Mouse (Mus musculus): ENCODE results near the gene Nup214.
"Not testable (repeated sequence)": the region's sequence is repeated elsewhere in the genome, so short reads cannot be mapped to it uniquely, and the experiment has no call there.

The Nup214 gene

GRCm38 (mm10) chr2:31963491-31963890 lies 10.7 kb upstream of the Nup214 start:
- no peak for DNase-seq (ENCODE audit: extremely low read depth, low read depth)

GRCm38 (mm10) chr2:31964191-31964590 lies 10.0 kb upstream of the Nup214 start:
- no peak for DNase-seq (ENCODE audit: extremely low read depth, low read depth)

DNA sequence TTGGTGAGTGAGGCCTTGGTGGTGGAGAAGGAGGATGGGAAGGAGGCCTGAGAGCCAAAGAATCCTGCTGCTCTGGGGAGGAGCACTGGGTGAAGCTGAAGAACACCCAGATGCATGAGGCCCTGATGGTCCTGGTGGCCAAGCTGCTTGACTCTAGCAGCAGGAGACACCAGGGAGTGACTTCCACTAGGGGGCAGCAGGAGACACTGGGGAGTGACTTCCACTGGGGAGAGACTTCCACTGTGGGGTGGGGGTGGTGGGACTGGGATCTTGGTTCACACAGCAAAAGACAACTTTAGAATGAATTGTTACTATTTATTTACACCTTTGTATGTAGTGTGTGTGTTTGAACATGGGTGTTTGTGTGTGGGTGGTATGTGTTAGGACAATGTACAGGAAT lies 9.1 kb upstream of the Nup214 start:
- peak; percentile 32 for DNase-seq (ENCODE audit: extremely low read depth, low read depth)

DNA sequence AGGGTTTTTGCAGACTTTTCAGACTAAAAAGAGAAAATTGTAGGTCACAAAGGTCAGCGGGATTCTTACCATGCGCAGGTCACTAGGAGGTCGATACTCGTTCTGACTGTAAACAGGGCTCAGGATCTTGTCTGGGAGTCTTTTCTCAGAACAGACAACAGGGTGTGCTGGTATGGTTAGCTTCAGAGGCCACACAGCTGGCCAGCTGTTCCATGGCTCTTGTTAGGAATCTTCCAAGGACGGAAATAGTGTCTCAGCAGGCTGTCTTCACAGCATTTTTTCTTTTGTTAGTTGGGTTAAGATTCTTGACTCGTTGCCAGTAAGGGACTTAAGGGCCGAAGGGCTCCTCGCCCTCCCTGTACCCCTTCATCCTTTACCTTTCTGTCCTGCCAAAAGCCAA lies 7.4 kb upstream of the Nup214 start:
- DNase-seq (ENCODE audit: extremely low read depth, low read depth), result no peak

DNA sequence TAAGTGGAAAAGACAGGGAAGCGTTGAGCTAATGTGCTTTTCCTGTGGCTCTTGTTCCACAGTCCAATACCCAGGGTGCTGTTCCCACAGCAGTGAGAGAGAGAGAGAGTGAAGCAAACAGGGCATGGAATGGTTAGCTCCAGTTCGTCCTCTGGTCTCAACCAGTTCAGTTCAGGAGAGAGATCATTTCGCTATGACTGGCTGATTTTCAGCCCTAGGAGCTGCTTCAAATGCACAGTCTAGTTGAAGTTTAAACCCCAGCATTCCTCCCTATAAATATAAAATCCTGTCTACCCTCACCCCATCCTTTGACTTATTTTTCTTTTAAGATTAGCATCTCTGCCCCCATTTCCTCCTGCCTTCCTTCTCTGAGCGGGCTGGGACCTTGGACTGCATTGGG lies 1.6 kb upstream of the Nup214 start:
- no peak for DNase-seq (ENCODE audit: extremely low read depth, low read depth)

DNA sequence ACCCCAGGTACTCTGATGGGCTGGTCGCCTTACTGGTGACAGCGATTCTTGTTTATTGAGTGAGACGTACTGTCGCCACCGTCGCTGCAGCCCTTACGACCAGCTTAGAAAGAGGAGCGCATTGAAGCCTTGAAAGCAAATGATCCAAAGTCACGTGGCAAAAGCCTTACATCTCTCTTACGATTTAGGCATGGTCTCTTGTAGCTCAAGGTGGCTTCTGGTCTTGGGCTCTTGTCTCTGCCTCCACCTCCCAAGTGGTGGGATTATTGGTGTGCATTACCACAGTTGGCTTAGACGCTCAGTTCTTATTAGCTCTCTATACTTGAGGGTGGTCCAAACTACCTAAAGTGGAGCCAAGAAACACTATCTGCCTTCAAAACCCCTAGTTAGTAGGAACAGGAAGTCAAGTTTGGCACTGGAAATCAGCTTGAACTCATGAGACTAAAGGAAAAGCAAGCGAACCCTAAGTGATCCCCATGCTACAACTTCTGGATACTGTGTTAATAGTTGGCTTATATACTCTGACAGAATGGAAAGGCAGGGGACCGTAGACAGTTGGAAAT lies 654 bp downstream of the Nup214 start:
- peak; percentile 38 for DNase-seq (ENCODE audit: extremely low read depth, low read depth)

DNA sequence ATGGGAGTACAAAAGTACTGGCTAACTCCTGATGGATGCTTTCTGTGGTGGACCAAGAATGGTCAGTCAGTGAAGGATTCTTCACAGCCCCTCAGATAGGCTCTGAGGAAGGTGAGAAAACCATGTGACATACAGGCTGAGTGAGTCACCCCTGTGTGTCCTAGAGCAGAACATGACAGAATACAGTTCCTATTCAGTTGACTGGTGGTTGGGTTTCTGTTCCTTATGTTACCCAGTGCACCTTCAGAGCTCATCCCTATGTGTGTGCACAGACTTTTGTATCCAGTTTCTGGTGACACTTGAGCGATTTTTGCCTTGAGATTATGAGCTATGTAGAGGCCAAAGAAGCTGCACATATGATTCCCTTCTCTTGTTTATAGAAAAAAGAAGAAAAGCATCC lies 13.5 kb downstream of the Nup214 start:
- DNase-seq (ENCODE audit: extremely low read depth, low read depth), result no peak

GRCm38 (mm10) chr2:31990961-31991360 lies 16.7 kb downstream of the Nup214 start:
- DNase-seq (ENCODE audit: extremely low read depth, low read depth), result no peak

GRCm38 (mm10) chr2:31994896-31995295 lies 20.7 kb downstream of the Nup214 start:
- no peak for DNase-seq (ENCODE audit: extremely low read depth, low read depth)

- no peak for DNase-seq (ENCODE audit: extremely low read depth, low read depth)
These were observed 21.8 kb downstream of the Nup214 start for GRCm38 (mm10) chr2:31996060-31996459.

DNA sequence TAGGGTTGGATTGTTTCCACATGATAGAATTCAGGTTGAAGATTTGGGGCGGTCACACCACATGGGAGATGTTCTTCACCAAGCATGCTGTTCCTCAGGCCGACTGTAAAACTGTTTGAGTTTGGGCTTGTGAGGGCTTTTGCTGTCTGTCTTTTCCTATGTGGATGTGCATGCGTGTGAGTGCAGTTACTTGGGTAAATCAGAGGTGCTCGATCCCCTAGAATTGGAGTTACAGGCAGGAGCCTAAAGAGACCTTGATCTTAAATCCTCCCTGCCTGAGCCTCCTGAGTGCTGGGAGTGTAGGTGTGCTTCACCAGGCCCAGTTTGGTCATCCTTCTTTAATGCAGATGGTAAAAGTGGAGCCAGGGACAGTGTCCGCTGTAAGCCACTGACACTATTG lies 23.3 kb downstream of the Nup214 start:
- DNase-seq (ENCODE audit: extremely low read depth, low read depth), result no peak

DNA sequence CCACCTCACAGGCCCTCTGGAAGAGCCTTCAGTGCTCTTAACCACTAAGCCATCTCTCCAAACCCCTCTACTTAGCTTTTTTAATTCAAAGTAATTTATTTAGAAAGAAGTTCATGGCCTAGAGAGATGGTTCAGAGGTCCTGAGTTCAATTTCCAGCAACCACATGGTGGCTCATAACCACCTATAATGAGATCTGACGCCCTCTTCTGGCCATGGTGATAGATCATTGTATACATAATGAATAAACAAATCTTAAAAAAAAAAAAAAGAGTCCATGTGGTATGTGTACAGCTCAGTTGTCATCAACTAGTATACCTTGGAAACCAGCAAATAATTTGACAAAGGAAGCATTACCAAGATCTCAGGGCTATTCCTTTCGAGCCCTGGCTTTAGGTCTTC lies 24.2 kb downstream of the Nup214 start:
- peak; percentile 7 for DNase-seq (ENCODE audit: extremely low read depth, low read depth)

DNA sequence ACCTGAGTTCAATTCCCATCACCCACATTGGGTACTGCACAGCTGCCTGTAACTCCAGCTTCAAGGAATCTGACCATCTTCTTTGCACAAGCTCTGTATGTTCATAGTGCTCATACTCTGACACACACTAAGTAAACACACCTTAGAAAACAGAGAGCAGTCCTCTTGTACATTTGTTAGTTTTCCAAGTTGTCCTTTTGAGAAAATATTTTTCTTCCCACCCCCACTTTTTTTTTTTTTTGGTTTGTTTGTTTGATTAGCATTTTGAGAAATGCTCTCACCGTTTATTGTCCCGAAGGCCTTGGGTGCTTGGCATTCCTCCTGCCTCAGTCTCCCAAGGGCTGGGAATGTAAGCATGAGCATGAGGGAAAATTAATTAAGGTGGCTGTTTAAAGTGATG lies 34.1 kb downstream of the Nup214 start:
- DNase-seq (ENCODE audit: extremely low read depth, low read depth), result no peak

DNA sequence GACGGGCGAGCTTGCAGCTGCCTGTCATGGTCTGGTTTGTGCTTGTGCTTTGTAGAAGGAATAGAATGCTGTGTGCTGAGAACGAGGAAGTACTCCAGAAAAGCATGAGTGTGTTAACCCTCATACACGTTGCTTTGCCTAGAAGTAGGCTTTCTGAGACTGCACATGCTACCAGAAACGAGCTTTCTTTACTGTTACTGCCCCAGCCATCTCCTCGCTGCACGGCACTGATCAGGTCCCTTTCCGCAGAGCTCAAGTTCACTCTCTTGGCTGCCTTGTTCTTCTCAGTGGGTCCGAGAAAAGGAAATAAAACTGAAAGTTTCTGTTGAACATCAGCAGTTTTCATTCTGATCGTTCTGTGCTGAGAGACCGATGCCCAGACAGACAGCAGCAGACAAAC lies 34.5 kb downstream of the Nup214 start:
- no peak for DNase-seq (ENCODE audit: extremely low read depth, low read depth)

- no peak for DNase-seq (ENCODE audit: extremely low read depth, low read depth)
These were observed 45.5 kb downstream of the Nup214 start for GRCm38 (mm10) chr2:32019704-32020103.

GRCm38 (mm10) chr2:32020229-32020628 lies 46.0 kb downstream of the Nup214 start:
- no peak for DNase-seq (ENCODE audit: extremely low read depth, low read depth)

GRCm38 (mm10) chr2:32024372-32024771 lies 50.1 kb downstream of the Nup214 start:
- no peak for DNase-seq (ENCODE audit: extremely low read depth, low read depth)

GRCm38 (mm10) chr2:32029636-32030035 lies 55.4 kb downstream of the Nup214 start:
- no peak for DNase-seq (ENCODE audit: extremely low read depth, low read depth)

DNA sequence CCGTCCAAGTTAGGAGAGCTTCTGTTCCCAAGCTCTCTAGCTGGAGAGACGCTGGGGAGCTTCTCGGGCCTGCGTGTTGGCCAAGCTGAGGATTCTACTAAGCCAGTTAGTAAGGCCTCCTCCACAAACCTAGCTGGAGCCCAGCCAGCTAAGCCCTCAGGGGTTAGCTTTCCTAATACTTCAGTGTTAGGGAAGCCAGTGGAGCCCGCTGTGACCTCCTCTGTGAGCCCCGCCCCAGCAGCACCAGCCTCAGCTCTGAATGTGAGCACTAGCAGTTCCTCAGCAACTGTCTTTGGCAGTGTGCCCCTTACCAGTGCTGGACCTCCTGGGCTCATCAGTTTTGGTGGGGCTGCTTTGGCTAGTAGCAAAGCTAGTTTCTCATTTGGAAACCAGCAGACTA lies 59.2 kb downstream of the Nup214 start:
- DNase-seq (ENCODE audit: extremely low read depth, low read depth), result no peak

DNA sequence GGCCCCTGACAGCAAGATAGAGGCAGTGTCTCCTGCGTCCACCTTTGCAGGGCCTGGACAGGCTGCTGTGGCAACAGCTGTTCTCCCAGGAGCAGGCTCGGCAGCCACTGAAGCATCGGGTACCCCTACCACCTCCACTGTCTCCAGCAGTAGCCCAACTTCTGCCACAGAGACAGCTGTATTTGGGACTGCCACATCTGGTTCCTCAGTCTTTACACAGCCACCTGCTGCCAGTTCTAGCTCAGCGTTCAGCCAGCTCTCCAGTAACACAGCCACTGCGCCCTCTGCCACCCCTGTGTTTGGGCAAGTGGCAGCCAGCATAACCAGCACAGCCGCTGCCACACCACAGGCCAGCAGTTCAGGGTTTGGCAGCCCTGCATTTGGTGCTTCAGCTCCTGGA lies 60.0 kb downstream of the Nup214 start:
- DNase-seq (ENCODE audit: extremely low read depth, low read depth), result no peak

GRCm38 (mm10) chr2:32037279-32037858 lies 63.1 kb downstream of the Nup214 start:
- no peak for DNase-seq (ENCODE audit: extremely low read depth, low read depth)

GRCm38 (mm10) chr2:32038661-32039081 lies 64.4 kb downstream of the Nup214 start:
- no peak for DNase-seq (ENCODE audit: extremely low read depth, low read depth)

DNA sequence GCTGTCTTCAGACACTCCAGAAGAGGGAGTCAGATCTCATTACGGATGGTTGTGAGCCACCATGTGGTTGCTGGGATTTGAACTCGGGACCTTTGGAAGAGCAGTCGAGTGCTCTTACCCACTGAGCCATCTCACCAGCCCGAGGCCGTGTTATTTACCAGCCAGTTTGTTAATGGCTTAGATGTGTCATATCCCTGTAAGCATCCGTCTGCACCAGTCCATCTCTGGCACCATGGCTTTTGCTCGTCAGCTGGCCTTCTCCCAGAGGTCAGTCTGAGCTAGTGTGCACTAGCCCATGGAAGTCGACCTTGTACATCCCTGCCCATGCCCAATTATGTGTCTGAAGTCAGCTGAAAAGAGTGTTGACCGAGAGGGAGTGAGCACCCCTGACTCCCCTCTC lies 66.4 kb downstream of the Nup214 start:
- DNase-seq (ENCODE audit: extremely low read depth, low read depth), result not testable (repeated sequence)

GRCm38 (mm10) chr2:32041087-32041486 lies 66.9 kb downstream of the Nup214 start:
- no peak for DNase-seq (ENCODE audit: extremely low read depth, low read depth)

All from MEL-GATA-1-ER (cell line).